Comparison of ENCODE assay signal across 8 mouse cellular contexts in genomic region chr19:43752489-43753225, GRCm38 (mm10). TPM values are rescaled to one million over a fixed set of nuclear protein-coding genes. Genes with fewer than 3 reads are reported as not detected.
DNase-seq lines count a peak whose midpoint lies in the region; ATAC-seq lines count a peak whose summit lies in the region.

Cutc (plus strand) TSS chr19:43752996.
Cox15 (minus strand) TSS chr19:43753000.

- peak within 1 kb of the TSS; percentile 92 for H3K27ac ChIP-seq in heart, embryonic 10.5 days
- H3K27ac ChIP-seq in kidney, embryonic 15.5 days = peak within 1 kb of the TSS; percentile 99

- peak; percentile 95 to 96 for DNase-seq in B cell, adult 2 months
- peak; percentile 99 for DNase-seq in brain, adult 2 months (ENCODE audit: low read depth, low spot score)
- DNase-seq in heart, embryonic 10.5 days (ENCODE audit: low spot score) = peak; percentile 96
- peak; percentile 96 for DNase-seq in liver
- peak; percentile 96 to 98 for DNase-seq in spleen, postnatal 4 days (ENCODE audit: low spot score in 2 of 2)

- H3K9me3 ChIP-seq in heart, embryonic 10.5 days = no peaks in the 10 kb centered on the region
- H3K9me3 ChIP-seq in kidney, embryonic 15.5 days (replicated peaks) = no peaks in the 10 kb centered on the region

- H3K4me3 ChIP-seq in heart, embryonic 10.5 days = peak within 1 kb of the TSS; percentile 70
- peak within 1 kb of the TSS; percentile 70 for H3K4me3 ChIP-seq in kidney, embryonic 15.5 days (replicated peaks)

- H3K27me3 ChIP-seq in heart, embryonic 10.5 days (ENCODE audit: insufficient read depth, poor library complexity, severe bottlenecking) = no peaks in the 10 kb centered on the region
- H3K27me3 ChIP-seq in kidney, embryonic 15.5 days = no peaks in the 10 kb centered on the region

- H3K4me1 ChIP-seq in heart, embryonic 10.5 days = peaks cover 13% of the 10 kb centered on the region
- peaks cover 14% of the 10 kb centered on the region for H3K4me1 ChIP-seq in kidney, embryonic 15.5 days

- peaks cover 31% of the 10 kb centered on the region for H3K36me3 ChIP-seq in heart, embryonic 10.5 days
- peaks cover 34% of the 10 kb centered on the region for H3K36me3 ChIP-seq in kidney, embryonic 15.5 days

- peak within 1 kb of the TSS; percentile 73 for H3K9ac ChIP-seq in kidney, embryonic 15.5 days

- ATAC-seq in erythroblast, adult 5-6 weeks (replicated peaks; ENCODE audit: low FRiP score, poor library complexity, severe bottlenecking) = peak; percentile 92
- peak; percentile 95 for ATAC-seq in kidney, embryonic 15.5 days (replicated peaks; ENCODE audit: low FRiP score)
- ATAC-seq in monocyte, adult 5-6 weeks (replicated peaks; ENCODE audit: insufficient number of reproducible peaks, low FRiP score, low TSS enrichment, poor library complexity, severe bottlenecking) = peak; percentile 92

- peak within 1 kb of the TSS; percentile 64 for H3K4me2 ChIP-seq in kidney, embryonic 15.5 days

- WGBS in heart, embryonic 10.5 days = under 1% methylated on average over 62 of the region's 62 CpGs
- under 1% methylated on average over 62 of the region's 62 CpGs for WGBS in kidney, embryonic 15.5 days

RNA-seq across cellular contexts. Expression of gene Cutc, which starts in this region (rescaled TPM):
- 11.1 and 23.2 TPM in 2 replicates for total RNA-seq in erythroblast, adult 5-6 weeks (2015; ENCODE audit: low replicate concordance)
- total RNA-seq in erythroblast, adult 5-6 weeks (2017; ENCODE audit: low replicate concordance) = 2.8 and 6.1 TPM in 2 replicates
- polyA plus RNA-seq in heart, embryonic 10.5 days (2016; fragmentation: Nextera tagmentation; extraction: Ambion mirVana) = 10.1 and 14.9 TPM in 2 replicates
- polyA plus RNA-seq in kidney, embryonic 15.5 days (2015; fragmentation: Nextera tagmentation; extraction: Ambion mirVana) = 15.2 and 17.4 TPM in 2 replicates
- 17.4 to 33.6 TPM (median 27.9 TPM) in 3 replicates for total RNA-seq in monocyte, adult 5-6 weeks (2017)

RNA-seq across cellular contexts. Expression of gene Cox15, which starts in this region (rescaled TPM):
- total RNA-seq in erythroblast, adult 5-6 weeks (2015; ENCODE audit: low replicate concordance) = 1.9 and 6.1 TPM in 2 replicates
- 4.0 and 5.2 TPM in 2 replicates for total RNA-seq in erythroblast, adult 5-6 weeks (2017; ENCODE audit: low replicate concordance)
- polyA plus RNA-seq in heart, embryonic 10.5 days (2016; fragmentation: Nextera tagmentation; extraction: Ambion mirVana) = 16.0 and 17.5 TPM in 2 replicates
- polyA plus RNA-seq in kidney, embryonic 15.5 days (2015; fragmentation: Nextera tagmentation; extraction: Ambion mirVana) = 11.1 and 13.1 TPM in 2 replicates
- 5.5 to 10.8 TPM (median 9.4 TPM) in 3 replicates for total RNA-seq in monocyte, adult 5-6 weeks (2017)

Comparison
In these comparisons a context has a peak if more than half of its experiments do, and no peak if none do; other contexts are left out.
1. Peak in every context shown above with its lines: DNase-seq, ATAC-seq, H3K4me3 ChIP-seq and H3K27ac ChIP-seq.